Mouse (Mus musculus) urinary bladder, postnatal 36 days (tissue): ENCODE measurements around the gene Acsf2.
"Not testable (repeated sequence)": the region's sequence is repeated elsewhere in the genome, so short reads cannot be mapped to it uniquely, and the experiment has no call there.

Experiments used
- DNase-seq, 2 experiments: peaks; one replicate each; pipeline ENCODE4 v3.0.0; 2022; ENCODE audit warnings: low spot score in 2 of 2, mixed read lengths in 1 of 2

Acsf2 gene

DNA sequence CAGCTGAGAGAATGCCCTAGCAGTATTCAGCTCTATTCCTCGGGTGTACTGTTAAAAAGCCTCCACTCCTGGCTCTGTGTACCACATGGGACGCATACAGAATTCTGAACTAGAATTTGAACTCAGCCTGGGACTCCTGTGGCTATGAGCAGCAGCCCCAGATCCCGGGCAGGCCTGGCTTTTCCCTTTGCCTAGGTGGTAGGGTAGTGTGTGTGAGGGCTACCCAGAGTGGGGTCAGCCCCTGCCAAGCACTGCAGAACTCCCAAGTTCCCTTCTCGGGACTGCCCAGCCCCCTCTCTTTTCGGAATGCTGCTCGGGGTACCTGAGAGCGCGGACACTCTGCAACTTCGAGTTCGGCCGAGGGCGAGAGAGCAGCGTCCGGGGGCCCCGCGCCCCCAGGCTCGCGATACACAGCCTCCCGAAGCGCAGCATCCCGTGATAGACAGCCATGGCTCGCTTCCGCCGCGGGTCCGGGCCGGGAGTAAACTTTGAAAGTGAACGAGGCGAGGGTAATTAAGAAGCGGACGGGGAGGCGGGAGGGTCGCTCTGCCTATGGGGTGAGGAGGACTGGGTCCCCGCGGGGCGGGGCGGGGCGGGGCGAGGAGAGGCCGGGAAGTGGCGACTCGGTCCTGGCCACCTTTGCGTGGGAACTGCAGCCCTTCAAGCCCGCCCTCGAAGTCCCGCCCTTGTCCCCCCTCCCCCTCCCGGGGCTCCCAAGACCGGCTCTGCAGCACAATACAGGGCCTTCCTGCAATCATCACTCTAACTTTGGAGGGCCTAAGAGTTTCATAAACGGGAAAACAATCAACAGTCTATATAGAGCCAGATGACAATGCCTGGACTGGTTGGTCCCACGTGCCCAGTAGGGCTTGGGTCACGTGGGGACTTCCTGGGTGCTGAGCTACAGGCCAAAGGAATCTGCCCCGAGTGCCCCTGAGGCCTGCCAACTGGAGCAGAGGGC is at the start of gene Acsf2:
Acsf2 (minus strand) TSS at position 551 of the 961 bp plus-strand sequence.
- DNase-seq = peak; percentile 75 to 87

DNA sequence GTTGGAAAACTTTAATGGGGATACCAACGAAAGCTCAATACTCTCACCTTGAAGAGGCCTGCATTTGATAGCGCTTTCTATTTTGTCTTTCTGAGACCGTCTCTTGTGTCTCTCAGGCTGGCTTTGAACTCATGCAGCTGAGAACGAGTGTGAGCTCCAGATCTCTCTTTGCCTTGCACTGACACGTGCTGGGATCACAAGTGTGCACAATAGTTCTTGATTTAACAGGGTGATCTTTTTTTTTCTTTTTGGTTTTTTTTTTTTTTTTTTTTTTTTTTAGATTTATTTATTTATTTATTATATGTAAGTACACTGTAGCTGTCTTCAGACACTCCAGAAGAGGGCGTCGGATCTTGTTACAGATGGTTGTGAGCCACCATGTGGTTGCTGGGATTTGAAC is 49.6 kb upstream of the Acsf2 start:
- DNase-seq = not testable (repeated sequence)

DNA sequence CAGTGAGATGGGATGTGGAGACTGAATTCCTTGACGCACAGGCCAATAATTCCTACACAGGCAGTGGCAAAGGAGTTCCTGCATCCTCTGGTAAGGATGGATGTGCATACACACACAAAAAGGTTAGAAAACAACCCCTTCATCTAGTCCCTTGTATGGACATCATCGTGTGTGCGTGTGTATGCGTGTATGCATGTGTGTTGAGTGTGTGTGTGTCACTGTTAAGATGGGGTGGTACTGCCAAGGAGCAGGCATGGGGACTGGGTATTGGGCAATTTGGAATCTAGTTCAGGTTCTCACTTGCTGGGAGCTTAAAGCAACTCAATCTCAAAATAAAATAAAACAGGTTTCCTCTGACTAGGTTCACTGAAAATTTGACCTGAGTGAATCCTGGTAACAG is 44.8 kb upstream of the Acsf2 start:
- no peak for DNase-seq

DNA sequence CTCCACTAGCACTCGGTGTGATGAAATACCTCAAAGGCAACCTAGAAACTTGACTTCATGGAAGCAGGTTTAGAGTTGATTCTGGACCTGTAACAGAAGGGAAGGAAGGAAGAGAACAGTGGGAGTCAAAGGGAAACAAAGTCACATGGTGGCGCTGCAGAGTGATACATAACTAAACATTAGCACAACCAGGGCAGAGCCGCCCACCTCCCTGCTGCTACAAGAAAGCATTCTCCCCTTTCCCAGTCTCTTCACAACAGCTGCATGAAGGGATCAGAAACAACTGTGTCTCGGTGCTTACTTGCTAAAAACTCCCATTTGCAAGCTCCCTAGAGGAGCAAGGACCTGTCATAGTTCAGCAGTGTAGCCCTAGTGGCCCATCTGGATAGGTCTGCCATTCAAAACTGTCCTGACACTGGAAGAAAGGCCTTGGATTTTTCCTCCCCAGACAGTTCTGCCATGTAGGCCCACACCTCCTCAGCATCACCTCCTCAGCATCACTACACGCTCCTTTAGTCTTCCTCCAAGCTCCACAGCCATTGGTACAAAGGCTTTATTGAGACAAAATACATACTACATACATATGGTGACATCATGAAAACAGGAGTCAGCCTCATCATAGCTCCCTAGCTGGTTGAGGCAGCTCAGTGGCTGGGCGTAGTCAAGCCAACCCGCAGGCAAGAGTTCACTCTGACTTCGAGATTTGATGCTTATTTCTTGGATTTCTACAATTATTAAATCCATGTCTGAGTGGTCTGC is 43.0 kb upstream of the Acsf2 start:
- DNase-seq = no peak

DNA sequence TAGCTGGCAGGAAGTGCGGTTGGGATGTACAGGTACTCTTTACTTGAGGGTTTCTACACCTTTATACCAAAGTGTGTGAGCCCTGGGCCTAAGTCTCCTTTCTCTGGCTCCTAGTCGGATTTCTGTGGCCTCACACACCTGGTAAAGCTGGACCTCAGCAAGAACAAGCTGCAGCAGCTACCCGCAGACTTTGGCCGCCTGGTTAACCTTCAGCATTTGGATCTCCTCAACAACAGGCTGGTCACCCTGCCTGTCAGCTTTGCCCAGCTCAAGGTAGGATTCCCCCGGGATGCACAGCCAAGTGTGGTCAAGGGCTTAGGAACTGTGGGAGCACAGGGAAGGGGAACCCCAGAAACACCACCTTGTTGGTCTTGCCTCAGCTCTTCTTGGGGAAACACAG is 32.8 kb upstream of the Acsf2 start:
- DNase-seq = no peak

DNA sequence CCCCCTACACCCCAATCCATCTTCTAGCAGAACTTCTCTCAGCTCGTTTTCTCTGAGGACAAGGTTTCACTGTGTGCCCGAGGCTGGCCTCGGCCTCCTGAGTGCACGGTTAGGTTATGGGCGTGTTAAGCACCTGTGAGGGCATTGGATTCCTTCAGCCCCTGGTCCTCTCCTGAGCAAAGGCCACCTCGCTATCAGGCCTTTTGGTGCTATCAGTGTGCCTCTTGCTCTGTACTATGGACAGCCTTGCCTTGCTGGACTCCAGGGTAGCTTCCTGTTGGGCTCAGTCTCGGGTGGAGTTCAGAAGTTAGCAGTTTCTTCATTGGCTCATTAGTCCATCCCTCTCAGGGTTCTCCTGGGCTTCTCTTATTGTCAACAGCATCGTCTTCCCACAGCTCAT is 31.3 kb upstream of the Acsf2 start:
- no peak for DNase-seq

DNA sequence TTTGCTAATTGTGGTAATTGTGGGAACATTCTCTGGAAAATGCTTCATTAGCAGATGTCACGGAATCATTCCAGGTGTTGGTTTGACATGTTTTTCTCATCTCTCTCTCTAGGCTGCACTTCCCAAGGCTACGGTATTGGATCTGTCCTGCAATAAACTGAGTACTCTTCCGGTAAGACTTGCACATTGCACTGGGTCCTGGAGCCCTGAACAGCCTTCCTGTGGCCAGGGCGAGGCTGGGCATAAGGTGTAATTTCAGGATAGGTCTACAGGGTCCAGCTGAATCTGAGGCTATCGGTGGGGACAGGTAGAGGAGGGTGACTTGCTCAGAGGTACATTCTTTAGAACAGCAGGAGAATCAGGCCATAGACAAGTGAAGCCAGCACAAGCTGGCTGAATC is 30.3 kb upstream of the Acsf2 start:
- DNase-seq = no peak

DNA sequence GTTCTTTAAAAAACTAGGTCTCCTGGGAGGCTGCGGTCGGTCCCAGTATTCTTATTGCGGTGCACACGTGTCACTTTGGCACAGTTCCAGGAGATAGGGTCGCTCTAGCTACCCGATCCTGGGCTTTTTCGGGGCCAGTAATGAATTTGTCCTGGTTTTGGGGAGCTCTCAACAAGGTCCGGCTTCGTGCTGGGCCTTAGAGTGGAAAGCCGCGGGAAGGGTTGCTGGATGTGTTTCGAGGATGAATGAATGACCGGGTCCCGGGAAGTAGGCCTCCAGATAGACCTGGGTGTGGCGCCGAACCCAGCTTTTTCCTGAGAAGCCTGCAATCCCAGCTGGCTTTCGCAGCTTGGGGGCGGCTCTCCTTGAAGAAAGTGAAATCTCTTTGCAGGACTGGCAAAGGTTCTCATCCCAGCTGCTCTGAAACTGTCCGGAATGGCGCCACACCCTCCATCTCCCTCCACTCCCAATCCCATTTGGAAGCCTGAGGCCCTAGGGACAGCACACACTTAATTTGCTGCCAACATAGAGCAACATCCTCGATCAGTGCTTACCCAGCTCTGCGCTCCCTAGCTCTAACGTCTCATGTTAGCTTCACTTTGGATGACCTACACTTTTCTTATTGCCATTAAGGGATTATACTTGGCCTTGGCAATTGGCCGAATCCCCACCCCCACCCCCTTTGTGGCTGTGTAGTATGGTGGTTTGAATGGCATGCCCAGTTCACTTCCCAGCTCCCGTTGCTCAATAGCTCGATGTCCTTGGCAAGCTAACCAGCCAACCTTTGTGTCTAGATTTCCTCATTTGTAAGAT is 28.7 kb upstream of the Acsf2 start:
- peak; percentile 49 to 70 for DNase-seq

DNA sequence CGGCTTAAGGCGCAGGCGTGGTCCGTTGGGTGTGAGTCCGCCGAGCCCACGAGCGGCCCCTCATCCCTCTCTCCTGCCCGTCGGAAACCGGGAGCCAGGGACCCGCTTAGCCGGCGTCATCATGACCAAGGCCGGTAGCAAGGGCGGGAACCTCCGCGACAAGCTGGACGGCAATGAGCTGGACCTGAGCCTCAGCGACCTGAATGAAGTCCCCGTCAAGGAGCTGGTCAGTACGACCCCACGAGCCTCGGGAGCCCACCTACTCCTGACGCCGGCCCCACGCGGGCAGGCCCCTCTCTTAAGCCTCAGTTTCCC is 28.2 kb upstream of the Acsf2 start:
- no peak for DNase-seq

DNA sequence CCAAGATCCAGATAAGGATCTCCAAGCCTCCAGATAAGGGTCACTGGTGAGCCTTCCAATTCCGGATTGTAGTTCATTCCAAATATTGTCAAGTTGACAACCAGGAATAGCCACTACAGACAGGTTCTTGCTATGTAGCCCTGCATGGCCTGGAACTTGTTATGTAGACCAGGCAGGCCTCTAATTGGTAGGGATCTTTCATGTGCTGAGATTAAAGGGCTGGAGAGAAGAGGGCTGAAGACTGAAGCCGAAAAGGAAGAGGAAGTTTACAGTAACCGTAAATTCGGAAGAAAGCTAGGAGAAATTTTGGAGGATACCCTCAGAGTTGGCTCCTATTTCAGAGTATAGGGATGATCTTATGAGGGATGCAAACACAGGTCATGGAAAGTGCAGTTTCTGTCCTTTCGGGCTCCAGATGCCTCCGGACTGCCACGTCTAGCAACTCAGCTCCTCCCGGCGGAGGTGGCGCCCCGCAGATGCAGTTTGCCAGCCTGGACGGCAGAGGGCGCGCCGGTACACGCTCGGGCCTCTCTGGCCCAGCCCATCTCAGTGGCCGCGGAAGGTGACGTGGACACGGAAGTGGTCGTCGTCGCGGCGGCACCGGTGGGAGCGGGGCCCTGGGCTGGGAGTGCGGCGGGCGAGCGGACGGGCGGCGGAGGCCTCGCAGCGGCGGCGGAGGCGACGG is 27.7 kb upstream of the Acsf2 start, which contains the start of gene Lrrc59:
Lrrc59 (plus strand) TSS at position 569 of the 685 bp plus-strand sequence.
- DNase-seq = peak; percentile 95 to 96

DNA sequence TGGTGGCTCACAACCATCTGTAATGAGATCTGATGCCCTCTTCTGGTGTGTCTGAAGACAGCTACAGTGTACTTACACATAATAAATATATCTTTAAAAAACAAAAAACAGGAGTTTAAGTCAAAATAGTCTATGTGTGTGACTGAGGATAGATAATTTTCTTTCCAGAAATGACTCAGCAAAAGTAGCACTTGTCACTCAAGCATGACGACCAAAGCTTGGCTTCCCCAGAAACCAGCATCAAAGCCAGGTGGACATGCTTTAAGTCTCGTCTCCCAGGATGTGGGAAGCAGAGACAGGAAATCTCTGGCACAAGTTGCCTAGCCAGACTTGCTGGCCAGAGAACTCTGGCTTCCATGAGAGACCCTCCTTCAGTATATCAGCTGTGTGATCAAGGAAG is 20.5 kb upstream of the Acsf2 start:
- DNase-seq = no peak

DNA sequence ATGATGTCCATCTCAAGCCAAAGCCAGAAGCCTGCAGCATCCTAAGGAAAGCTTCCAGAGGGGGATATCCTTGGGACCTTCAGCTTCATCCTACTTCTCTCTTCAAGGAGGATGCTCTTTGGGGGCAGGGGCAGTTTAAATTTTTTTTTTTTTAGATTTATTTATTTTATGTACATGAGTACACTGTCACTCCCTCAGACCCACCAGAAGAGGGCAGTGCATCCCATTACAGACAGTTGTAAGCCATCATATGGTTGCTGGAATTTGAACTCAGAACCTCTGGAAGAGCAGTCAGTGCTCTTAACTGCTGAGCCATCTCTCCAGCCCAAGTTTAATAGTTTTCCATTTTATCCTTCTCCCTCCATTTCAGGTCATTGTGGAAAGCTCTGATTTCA is 19.8 kb upstream of the Acsf2 start:
- DNase-seq = no peak

DNA sequence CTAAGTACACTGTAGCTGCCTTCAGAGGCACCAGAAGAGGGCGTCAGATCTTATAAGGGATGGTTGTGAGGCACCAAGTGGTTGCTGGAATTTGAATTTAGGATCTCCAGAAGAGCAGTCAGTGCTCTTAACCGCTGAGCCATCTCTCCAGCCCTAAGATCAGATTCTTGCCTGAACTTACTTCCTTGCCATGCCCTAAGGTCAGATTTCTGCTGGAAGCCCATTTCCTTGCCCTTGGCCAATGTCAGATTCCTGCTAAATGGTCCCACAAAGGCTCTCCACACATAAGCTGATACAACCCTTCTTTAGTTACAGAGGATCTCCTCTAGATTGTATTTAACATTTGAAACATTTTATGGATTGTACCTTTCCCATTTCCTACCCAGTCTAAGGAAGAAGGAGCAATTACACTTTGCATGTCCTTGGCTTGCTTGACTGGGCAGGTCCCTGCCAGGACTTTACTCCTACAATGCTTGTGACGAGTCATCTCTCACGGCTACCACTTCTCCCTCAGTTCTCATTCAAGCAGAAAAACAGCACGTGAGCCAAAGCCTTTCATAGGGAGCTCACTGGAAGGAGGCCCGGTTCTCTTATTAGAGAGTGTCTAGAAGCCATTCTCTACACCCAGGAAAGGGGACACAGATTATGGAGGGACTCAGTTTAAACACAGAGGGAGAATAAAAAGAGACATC is 19.2 kb upstream of the Acsf2 start:
- DNase-seq = no peak

DNA sequence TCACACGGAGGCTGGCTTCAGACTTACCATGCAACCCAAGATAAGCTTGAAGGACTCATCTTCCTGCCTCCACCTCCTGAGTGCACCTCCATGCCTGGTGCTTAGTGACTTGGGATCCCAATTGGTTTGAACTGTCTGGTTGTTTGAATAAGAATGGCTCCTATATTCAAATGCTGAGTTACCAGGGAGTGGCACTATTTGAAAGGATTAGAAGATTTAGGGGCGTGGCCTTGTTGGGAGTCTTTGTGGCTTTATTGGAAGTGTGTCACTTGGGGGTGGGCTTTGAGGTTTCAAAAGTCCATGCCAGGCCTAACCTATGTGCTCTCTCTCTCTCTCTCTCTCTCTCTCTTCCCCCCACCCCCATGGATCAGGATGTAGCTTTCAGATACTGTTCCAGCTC is 16.0 kb upstream of the Acsf2 start:
- DNase-seq = no peak

DNA sequence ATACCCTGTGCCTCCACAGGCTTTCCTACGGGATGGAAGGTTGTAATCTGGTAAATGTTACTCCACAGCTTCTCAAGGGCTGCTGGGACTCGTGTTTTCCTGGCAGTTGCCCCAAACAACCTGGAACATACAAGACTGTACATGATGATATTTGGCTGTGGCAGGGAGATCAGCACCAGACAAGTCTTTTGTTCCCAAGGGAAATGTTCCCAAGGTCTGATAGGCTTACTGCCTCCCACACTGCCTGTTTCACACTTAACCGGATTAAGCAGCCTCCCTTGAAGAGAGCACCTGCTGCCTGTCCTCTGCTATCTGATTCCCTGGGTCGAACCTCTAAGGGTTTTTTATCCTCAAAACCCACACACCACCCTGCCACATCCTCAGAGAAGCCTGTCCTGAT is 13.8 kb upstream of the Acsf2 start:
- DNase-seq = no peak

DNA sequence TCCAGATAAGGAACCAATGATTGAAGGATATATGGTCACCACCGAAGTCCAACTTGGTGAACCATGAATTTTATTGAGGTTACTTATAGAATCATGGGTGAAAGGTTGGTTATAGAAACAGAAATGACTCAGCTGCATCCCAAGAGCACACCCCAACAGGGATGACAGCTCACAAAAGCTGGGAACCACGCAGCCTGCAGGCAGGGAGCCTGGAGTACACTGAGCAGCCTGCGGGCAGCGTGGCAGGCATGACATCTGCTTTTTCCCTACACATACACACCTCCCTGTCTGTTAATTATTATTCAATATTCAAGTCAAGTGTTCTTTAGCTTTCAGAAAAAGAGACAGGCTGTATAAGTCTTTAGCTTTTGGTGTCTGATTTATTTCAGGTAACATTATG is 12.9 kb upstream of the Acsf2 start:
- DNase-seq = no peak

DNA sequence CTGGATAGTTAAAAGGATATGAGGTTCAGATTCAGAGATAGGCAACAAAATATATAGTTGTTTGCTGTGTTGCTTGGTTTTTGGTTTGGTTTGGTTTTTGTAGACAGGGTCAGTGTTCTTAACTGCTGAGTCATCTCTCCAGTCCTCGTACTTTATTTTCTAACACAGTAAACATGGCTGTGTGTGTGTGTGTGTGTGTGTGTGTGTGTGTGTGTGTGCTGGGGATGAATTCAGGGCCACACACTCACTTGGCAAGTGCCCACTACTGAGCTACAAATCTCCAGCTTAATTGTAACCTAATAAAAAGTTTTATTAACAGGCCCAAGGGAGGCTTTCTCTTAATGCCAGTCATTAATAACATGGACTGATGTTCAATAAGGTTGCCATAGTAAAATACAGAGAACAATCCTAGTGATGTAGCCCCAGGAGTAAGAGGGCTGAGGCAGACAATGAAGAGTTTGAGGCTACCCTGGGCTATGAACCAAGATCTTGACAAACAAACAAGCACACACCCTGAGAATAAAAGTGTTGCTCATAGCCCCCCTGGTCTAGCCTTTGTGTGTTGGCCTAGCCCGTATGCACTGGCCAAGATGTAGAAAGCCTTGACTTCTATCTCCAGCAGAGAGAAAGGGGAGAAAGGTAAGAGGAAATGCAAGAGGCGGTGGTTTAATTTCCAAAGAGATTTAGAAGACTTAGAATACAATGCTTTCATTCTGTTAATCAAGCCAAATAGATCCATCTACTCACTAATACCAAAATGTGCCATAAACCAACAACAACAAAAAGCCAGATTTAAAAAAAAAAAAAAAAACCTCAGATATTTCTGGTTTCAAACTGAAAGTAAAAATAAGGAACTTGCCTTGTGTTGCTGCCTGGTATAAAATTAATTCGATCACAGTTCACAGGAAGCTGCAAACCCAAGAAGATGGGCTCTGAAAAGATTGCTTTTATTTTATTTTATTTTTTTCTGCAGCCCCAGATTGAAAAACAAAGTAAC is 9.4 kb upstream of the Acsf2 start:
- peak in 1 of 2 experiments; percentile 38 for DNase-seq

DNA sequence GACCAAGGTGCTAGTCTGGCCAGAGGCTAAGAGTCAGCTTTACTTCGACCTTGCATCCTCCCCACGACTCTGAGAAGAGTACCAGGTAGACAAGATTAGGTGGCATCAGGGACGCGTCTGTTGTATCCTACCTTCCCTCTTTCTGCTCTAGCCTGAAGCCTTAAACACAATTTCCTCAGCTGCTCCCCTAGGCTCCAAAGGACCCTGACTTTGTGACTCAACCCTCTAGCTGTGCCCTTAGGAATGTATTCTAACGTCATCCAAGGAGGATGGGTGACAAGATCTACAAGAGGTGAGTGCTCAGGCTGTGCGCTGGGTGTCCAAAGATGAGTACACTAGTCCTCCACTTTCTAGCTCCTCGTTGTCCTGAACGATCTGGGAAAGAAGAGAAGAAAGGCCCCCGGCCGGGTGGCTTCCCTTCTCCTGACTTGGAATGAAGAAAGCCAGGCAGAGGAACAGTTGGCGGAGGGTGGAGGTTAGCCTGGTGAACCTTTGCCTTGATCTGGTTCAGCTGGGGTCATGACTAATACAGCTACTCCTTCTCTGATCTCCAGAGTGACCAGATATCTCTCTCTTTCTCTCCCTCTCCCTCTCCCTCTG is 785 bp upstream of the Acsf2 start:
- no peak for DNase-seq

DNA sequence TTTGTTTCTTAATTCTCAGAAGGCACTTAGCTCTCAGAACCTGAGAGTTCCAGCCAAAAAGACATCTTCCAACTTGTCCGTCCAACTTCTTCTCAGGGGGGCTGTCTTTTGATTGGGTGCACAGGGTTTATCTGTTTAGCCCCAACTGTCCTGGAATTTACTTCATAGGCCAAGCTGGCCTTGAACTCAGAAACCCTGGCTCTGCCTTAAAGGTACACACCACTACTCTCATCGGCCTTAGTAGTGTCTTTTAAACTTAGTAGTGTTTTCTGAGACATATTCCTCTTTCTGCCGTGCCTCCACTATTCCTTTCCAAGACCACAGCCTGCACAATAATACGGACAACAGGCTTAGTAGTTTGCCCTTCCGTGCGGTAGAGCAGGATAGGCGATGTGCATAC is 1.2 kb downstream of the Acsf2 start:
- no peak for DNase-seq
